Mouse (Mus musculus) gastrocnemius, adult 2 months (tissue): ENCODE results near the gene Wwox. TPM values are rescaled to one million over a fixed set of nuclear protein-coding genes. Genes with fewer than 3 reads are reported as not detected.

ENCODE experiments used
- DNase-seq: peaks from one replicate; pipeline ENCODE4 v3.0.0; 2022
- H3K27ac ChIP-seq: fragments of 200-600 bp; 2 replicates; pipeline ENCODE4 v1.8.1; 2022; ENCODE audit warnings: mild to moderate bottlenecking
- H3K4me3 ChIP-seq: fragments of 200-600 bp; 2 replicates; pipeline ENCODE4 v1.8.1; 2022; ENCODE audit warnings: mild to moderate bottlenecking, moderate library complexity
- CTCF ChIP-seq: fragments of 200-600 bp; IDR thresholded peaks from 2 replicates; pipeline ENCODE4 v1.8.1; 2022; ENCODE audit warnings: antibody characterized with exemption, mild to moderate bottlenecking, moderate library complexity
- intact Hi-C: fragments of 180-260 bp; cut with DNase I; formaldehyde crosslinking; loops from one replicate; pipeline ENCODE4 v1.15.1; 2025
- total RNA-seq, 2 experiments: library from RNA; stranded (reverse); gene quantifications; 2 replicates each; pipeline ENCODE4 v1.2.3; 2021

Wwox gene
- total RNA-seq, 2 experiments from 2014 or later = 5.9 to 9.0 TPM

GRCm38 (mm10) chr8:115207480-115207879, 768.0 kb downstream of the Wwox start:
- intact Hi-C loops = no loop called here

DNA sequence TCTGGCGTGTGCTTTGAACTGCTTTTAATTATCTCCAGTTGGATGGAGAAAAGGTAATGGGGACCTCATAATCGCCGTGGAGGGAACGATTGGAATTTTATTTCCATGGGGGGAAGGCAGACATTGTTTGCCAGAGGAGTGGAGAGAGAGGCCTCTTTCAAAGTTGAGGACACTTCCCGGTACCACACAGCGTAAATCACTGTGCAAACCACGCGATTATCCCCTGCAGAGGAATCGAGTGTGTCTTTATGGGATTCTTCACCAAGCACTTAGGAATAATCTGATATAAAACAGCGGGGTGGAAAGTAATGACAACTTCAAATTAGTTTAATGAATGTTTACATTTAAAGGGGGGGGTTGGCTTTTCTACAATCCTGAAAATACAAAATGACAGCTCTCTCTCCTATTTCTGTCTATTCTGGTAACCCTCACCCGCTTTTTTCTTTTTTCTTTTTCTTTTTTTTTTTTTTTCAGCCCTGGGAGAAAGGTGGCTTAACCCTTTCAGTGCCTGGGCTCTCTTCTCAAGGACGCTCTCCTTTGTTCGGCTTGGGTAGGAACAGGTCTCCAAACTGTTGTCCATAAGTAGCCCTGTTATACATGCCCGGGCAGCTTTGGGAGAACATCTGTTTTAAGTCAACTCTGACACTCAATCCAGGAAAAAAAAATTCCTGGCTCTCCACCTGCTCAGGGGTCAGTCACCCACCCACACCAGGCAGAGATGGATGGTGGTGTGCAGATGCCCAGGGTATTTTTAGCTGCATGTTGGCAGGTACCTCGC, 769.1 kb downstream of the Wwox start:
- intact Hi-C loops = no loop called here
- DNase-seq = no peak
- H3K27ac ChIP-seq = no peak overlapping the region
- TF ChIP-seq CTCF = no peak
- no peak overlapping the region for H3K4me3 ChIP-seq

More at GRCm38 (mm10) chr8:115207480-115207879, 768.0 kb downstream of the Wwox start:
- no peak for DNase-seq
- no peak overlapping the region for H3K4me3 ChIP-seq
- no peak for TF ChIP-seq CTCF
- H3K27ac ChIP-seq = no peak overlapping the region

GRCm38 (mm10) chr8:115210014-115210413, 770.6 kb downstream of the Wwox start:
- intact Hi-C loops = no loop called here

GRCm38 (mm10) chr8:115213126-115213525, 773.7 kb downstream of the Wwox start:
- H3K27ac ChIP-seq = no peak overlapping the region
- DNase-seq = no peak
- H3K4me3 ChIP-seq = no peak overlapping the region
- intact Hi-C loops = no loop called here
- no peak for TF ChIP-seq CTCF

More at GRCm38 (mm10) chr8:115210014-115210413, 770.6 kb downstream of the Wwox start:
- Histone ChIP-seq H3K27ac (no peak overlapping the region), H3K4me3 (no peak overlapping the region)
- no peak for DNase-seq
- no peak for TF ChIP-seq CTCF

- no peak for DNase-seq
- TF ChIP-seq CTCF = no peak
- Histone ChIP-seq H3K27ac (no peak overlapping the region), H3K4me3 (no peak overlapping the region)
- intact Hi-C loops = no loop called here
Observed at GRCm38 (mm10) chr8:115214870-115215269, 775.4 kb downstream of the Wwox start.

DNA sequence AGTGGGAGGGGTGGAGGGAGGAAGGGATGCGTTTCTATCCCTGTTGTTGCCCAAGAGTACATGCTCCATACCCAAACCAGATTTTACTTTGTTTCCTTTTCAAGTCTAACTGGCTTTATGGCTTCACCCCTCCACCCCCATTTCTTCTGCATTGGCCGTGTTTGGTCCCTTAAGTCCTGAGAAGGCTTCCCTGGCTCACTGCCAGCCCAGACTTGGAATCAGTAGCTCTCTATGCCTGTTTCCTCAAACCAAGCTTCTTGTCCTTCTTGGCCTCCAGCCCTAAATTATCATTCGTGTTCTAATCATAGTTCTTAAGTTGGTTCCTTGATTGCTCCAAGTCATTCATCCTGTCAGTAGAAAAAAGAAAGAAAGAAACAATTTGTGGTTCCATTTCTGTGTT, 777.3 kb downstream of the Wwox start:
- no peak for TF ChIP-seq CTCF
- Histone ChIP-seq H3K4me3 (no peak overlapping the region), H3K27ac (no peak overlapping the region)
- DNase-seq = no peak
- intact Hi-C loops = no loop called here

DNA sequence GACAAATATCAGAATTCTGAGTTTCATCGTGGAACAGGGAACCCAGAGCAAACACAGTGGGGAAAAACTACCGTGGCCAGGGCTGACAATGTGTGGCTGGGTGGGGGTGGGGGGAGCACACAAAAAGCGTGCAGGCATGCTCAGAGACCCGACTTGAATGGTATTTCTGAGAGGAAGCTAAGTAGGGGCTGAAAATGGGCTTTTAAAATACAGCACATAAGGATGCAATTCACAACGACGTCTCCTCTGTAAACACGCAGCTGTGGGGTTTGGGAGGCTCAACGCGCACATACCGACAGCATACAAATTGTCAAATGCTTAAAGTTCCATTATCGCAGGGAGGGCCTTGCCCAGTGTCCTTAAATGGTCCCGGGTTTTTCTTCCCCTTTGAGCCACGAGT, 783.1 kb downstream of the Wwox start:
- intact Hi-C loops = no loop called here
- no peak overlapping the region for H3K4me3 ChIP-seq
- no peak overlapping the region for H3K27ac ChIP-seq
- no peak for DNase-seq
- no peak for TF ChIP-seq CTCF

DNA sequence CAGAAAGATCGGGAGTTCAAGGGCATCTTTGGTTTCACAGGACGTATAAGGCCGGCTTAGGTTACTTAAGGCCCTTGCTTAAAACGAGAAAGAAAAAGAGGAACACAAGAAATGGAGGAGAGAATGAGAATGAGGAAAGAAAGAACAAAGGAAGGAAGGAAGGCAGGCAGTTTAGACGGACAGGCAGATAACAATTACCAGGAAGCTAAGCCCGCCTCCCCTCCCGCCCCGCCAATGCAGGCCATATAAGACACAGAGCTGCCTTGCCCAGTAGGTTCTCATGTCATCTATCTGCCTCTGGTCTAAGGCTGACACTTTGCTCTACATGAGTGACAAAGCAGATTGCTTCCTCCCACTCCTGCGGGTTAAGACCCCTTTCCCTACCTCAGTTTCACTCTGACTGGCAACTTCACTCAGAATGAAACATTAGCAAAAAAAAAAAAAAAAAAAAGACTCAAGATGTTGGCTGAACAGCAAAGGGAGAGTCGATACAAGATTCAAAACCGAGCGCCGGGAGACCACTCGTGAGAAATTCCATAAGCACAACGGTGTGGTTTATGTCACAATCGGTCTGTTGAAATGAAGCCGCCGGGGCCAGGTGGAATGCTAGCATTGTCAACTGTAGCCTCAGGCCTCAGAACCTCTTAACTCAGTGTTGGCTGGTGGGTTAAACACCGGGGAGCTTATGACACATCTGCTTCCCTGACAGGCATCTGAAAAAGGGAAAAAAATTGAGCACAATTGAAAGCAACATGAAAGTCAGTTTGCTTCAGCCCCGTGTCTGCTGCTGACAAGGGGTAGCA, 787.5 kb downstream of the Wwox start:
- Histone ChIP-seq H3K27ac (no peak overlapping the region), H3K4me3 (no peak overlapping the region)
- intact Hi-C loops = no loop called here
- TF ChIP-seq CTCF = no peak
- no peak for DNase-seq

DNA sequence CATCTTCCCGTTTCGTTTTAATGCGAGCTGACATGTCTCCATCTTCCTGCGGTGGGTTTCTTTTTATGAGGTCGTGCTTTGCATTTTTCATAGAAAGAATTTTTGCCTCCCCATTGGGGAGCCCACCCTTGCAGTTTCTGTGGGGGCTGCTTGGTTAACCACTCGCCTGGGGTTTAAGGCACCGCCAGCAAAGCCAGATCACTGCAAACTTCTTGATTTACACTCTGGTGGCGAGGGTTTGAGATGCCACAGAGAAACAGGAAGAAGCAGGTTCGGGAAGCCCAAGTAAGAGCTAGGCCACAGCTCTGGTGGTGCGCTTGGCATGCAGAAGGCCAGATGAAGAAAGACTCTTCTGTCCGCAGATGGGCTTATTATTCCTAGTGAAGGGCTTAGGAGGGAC, 789.4 kb downstream of the Wwox start:
- no peak overlapping the region for H3K4me3 ChIP-seq
- intact Hi-C loops = no loop called here
- no peak for TF ChIP-seq CTCF
- no peak for DNase-seq
- no peak overlapping the region for H3K27ac ChIP-seq

- Histone ChIP-seq H3K4me3 (no peak overlapping the region), H3K27ac (no peak overlapping the region)
- DNase-seq = no peak
- intact Hi-C loops = loop anchor here (10.0 kb wide), 1 partner anchor 471 kb away; the partner anchor contains the start of gene Maf
- no peak for TF ChIP-seq CTCF
Observed at GRCm38 (mm10) chr8:115234068-115234467, 794.6 kb downstream of the Wwox start.

DNA sequence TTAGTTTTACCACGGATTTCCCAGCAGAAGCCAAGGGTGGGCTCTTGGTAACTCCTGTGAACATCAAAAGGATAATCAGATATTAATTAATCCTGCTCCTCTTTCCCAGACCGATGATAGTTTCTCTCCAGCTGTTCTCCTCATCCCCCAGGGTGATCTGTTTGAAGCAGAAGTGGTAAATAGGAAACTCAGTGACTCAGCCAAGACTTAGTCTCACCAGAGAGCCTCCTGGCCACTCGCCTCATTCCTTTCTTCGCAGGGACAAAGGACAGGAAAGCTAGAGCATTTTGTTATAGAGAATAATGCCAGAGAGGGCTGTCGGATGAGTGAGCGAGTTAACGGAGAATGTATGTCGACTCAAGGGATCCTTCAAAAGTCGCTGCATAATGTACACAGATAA, 798.1 kb downstream of the Wwox start:
- no peak for TF ChIP-seq CTCF
- Histone ChIP-seq H3K27ac (no peak overlapping the region), H3K4me3 (no peak overlapping the region)
- intact Hi-C loops = loop anchor here (10.0 kb wide), 1 partner anchor 467 kb away; the partner anchor contains the start of gene Maf
- peak; percentile 43 for DNase-seq

DNA sequence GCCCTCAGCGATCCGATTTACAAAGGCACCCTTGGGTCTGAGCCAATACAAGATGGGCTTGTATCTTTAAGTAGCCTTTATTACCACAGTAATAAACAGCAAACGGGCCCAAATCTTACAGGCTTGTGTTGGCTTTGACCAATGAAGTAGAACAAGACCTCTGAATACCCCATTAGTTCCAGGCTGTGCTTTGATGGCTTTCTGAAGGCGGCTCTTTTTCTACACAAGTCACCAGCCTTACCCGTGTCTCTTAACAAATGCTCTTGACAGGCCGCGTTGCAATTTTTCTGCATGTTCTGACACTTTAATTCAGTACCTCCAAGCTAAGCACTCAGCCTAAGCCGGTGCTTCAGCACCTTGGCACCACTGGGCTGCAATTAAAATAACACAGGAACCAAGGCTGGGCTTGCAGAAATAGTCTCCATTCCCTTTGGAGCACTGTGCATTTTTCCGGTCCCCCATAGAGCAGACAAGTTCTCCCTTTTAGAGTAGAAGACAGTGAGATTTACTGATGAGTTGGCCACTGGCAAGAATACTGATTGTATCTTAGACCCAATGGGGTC, 804.1 kb downstream of the Wwox start:
- TF ChIP-seq CTCF = no peak
- Histone ChIP-seq H3K27ac (no peak overlapping the region), H3K4me3 (no peak overlapping the region)
- no peak for DNase-seq
- intact Hi-C loops = no loop called here
